In the genomic region with DNA sequence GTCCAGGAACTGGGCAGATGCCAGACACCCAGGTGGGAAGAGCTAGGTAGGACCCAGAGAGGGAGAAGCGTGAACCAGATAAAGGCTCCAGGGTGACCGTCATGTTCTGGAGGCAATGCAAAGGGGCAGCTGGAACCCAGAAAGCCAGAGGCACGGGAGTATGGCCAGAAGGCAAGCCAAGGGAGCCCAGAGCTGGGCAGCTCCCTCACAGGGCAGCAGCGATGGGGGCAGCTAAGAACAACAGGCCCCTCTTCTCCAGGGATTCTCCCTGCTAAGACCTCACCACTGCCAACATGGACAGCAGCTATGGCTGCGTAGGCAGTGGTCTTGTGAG, we compare ENCODE assay signal across 9 mouse cellular contexts. TPM values are rescaled to one million over a fixed set of nuclear protein-coding genes. Genes with fewer than 3 reads are reported as not detected.
DNase-seq lines count a peak whose midpoint lies in the region; ATAC-seq lines count a peak whose summit lies in the region.
"Had no signal": no experiment of that assay in that cellular context is flagged by ENCODE, and none has a peak within 500 bp of the region (broad histone marks: within the 10 kb centered on the region; RNA-seq: fewer than 3 reads in every experiment).

No protein-coding gene starts in this region.

- H3K27me3 ChIP-seq in kidney, embryonic 16.5 days (ENCODE audit: insufficient read depth, low read length), result no peaks in the 10 kb centered on the region
- 0 out of 2 replicates have a peak, but pooled peaks cover 4% of the 10 kb centered on the region for H3K27me3 ChIP-seq in embryonic facial prominence, embryonic 14.5 days (replicated peaks; ENCODE audit: control insufficient read depth, insufficient read depth, low read length)
- no peaks in the 10 kb centered on the region for H3K27me3 ChIP-seq in hindbrain, embryonic 15.5 days
- no peaks in the 10 kb centered on the region for H3K27me3 ChIP-seq in midbrain, embryonic 15.5 days (replicated peaks)

- peaks cover 10% of the 10 kb centered on the region; the same call in 1 of the 2 replicates for H3K36me3 ChIP-seq in kidney, embryonic 16.5 days (ENCODE audit: insufficient read depth, low read length)
- no peaks in the 10 kb centered on the region for H3K36me3 ChIP-seq in embryonic facial prominence, embryonic 14.5 days (ENCODE audit: control insufficient read depth, insufficient read depth, low read length)
- H3K36me3 ChIP-seq in hindbrain, embryonic 15.5 days, result peaks cover 23% of the 10 kb centered on the region
- peaks cover 11% of the 10 kb centered on the region; the same call in 1 of the 2 replicates for H3K36me3 ChIP-seq in midbrain, embryonic 15.5 days (replicated peaks)

- no peak overlapping the region; the same call in 1 of the 2 replicates for H3K4me3 ChIP-seq in kidney, embryonic 16.5 days (ENCODE audit: low read length)
- H3K4me3 ChIP-seq in embryonic facial prominence, embryonic 14.5 days (ENCODE audit: low read depth, low read length), result peak overlapping the region; percentile 30; the same call in 1 of the 2 replicates
- no peak overlapping the region for H3K4me3 ChIP-seq in hindbrain, embryonic 15.5 days
- H3K4me3 ChIP-seq in midbrain, embryonic 15.5 days, result no peak overlapping the region

- no peaks in the 10 kb centered on the region for H3K9me3 ChIP-seq in kidney, embryonic 16.5 days (ENCODE audit: low read length)
- no peaks in the 10 kb centered on the region for H3K9me3 ChIP-seq in embryonic facial prominence, embryonic 14.5 days (ENCODE audit: control insufficient read depth, low read length)
- no peaks in the 10 kb centered on the region for H3K9me3 ChIP-seq in hindbrain, embryonic 15.5 days
- H3K9me3 ChIP-seq in midbrain, embryonic 15.5 days, result no peaks in the 10 kb centered on the region

- 36% methylated on average over 5 of the region's 5 CpGs for WGBS in kidney, embryonic 16.5 days
- 42% methylated on average over 5 of the region's 5 CpGs for WGBS in embryonic facial prominence, embryonic 14.5 days
- 14% methylated on average over 5 of the region's 5 CpGs for WGBS in hindbrain, embryonic 15.5 days
- 30% methylated on average over 5 of the region's 5 CpGs for WGBS in midbrain, embryonic 15.5 days

- H3K4me2 ChIP-seq in kidney, embryonic 16.5 days (replicated peaks; ENCODE audit: low read depth, low read length), result peak overlapping the region; percentile 63
- peak overlapping the region; percentile 61 for H3K4me2 ChIP-seq in embryonic facial prominence, embryonic 14.5 days (ENCODE audit: low read depth, low read length)
- peak overlapping the region; percentile 55 for H3K4me2 ChIP-seq in hindbrain, embryonic 15.5 days
- peak overlapping the region; percentile 49; the same call in 1 of the 2 replicates for H3K4me2 ChIP-seq in midbrain, embryonic 15.5 days

- H3K4me1 ChIP-seq in kidney, embryonic 16.5 days (ENCODE audit: insufficient read depth, low read length), result peaks cover 23% of the 10 kb centered on the region
- H3K4me1 ChIP-seq in embryonic facial prominence, embryonic 14.5 days (ENCODE audit: control insufficient read depth, insufficient read depth, low read length), result peaks cover 13% of the 10 kb centered on the region
- peaks cover 33% of the 10 kb centered on the region for H3K4me1 ChIP-seq in hindbrain, embryonic 15.5 days (replicated peaks)
- H3K4me1 ChIP-seq in midbrain, embryonic 15.5 days, result peaks cover 25% of the 10 kb centered on the region

- H3K27ac ChIP-seq in kidney, embryonic 16.5 days (ENCODE audit: low read length), result peak overlapping the region; percentile 65
- H3K27ac ChIP-seq in embryonic facial prominence, embryonic 14.5 days (replicated peaks; ENCODE audit: low read depth, low read length), result no peak overlapping the region; the same call in 1 of the 2 replicates
- peak overlapping the region; percentile 73 for H3K27ac ChIP-seq in hindbrain, embryonic 15.5 days (replicated peaks)
- H3K27ac ChIP-seq in midbrain, embryonic 15.5 days, result peak overlapping the region; percentile 57

- H3K9ac ChIP-seq in kidney, embryonic 16.5 days (replicated peaks; ENCODE audit: low read length), result no peak overlapping the region
- H3K9ac ChIP-seq in embryonic facial prominence, embryonic 14.5 days (ENCODE audit: low read depth, low read length), result 0 out of 2 replicates have a peak overlapping the region, but pooled peaks have one; percentile 48
- H3K9ac ChIP-seq in hindbrain, embryonic 15.5 days, result no peak overlapping the region
- no peak overlapping the region for H3K9ac ChIP-seq in midbrain, embryonic 15.5 days

- peak; percentile 14 for ATAC-seq in kidney, embryonic 16.5 days (ENCODE audit: low FRiP score, low TSS enrichment)
- no peak for ATAC-seq in embryonic facial prominence, embryonic 14.5 days (ENCODE audit: low read depth)
- ATAC-seq in hindbrain, embryonic 15.5 days (ENCODE audit: low FRiP score, low read depth), result peak; percentile 28
- ATAC-seq in midbrain, embryonic 15.5 days (replicated peaks), result no peak; the same call in 1 of the 2 replicates

- no peak for DNase-seq in kidney, postnatal 4 days
- no peak for DNase-seq in embryonic facial prominence, embryonic 14.5 days (ENCODE audit: low spot score)
- no peak for DNase-seq in right cerebral cortex, postnatal 14 days
- DNase-seq in urinary bladder, postnatal 4 days (ENCODE audit: low spot score in 2 of 2), result no peak
- no peak for DNase-seq in urinary bladder, postnatal 10 days (ENCODE audit: low spot score)

RNA-seq across cellular contexts. Expression of gene Kcnh2, which starts 21.5 kb away (rescaled TPM):
- 5.9 and 6.5 TPM in 2 replicates for polyA plus RNA-seq in kidney, embryonic 16.5 days (2015; fragmentation: Nextera tagmentation; extraction: Ambion mirVana)
- 6.7 and 7.6 TPM in 2 replicates for polyA plus RNA-seq in embryonic facial prominence, embryonic 14.5 days (2014; fragmentation: Nextera tagmentation; extraction: Ambion mirVana)
- 13.0 and 17.9 TPM in 2 replicates for polyA plus RNA-seq in hindbrain, embryonic 15.5 days (2015; fragmentation: Nextera tagmentation; extraction: Ambion mirVana)
- 11.8 and 13.9 TPM in 2 replicates for polyA plus RNA-seq in midbrain, embryonic 15.5 days (2015; fragmentation: Nextera tagmentation; extraction: Ambion mirVana)
- polyA plus RNA-seq: liver, adult 2 months had no signal

RNA-seq across cellular contexts. Expression of gene Nos3, which starts 34.7 kb away (rescaled TPM):
- 19.7 and 20.3 TPM in 2 replicates for polyA plus RNA-seq in kidney, embryonic 16.5 days (2015; fragmentation: Nextera tagmentation; extraction: Ambion mirVana)
- 7.8 and 7.9 TPM in 2 replicates for polyA plus RNA-seq in embryonic facial prominence, embryonic 14.5 days (2014; fragmentation: Nextera tagmentation; extraction: Ambion mirVana)
- polyA plus RNA-seq in hindbrain, embryonic 15.5 days (2015; fragmentation: Nextera tagmentation; extraction: Ambion mirVana), result 9.6 and 10.7 TPM in 2 replicates
- polyA plus RNA-seq in midbrain, embryonic 15.5 days (2015; fragmentation: Nextera tagmentation; extraction: Ambion mirVana), result 10.9 and 11.9 TPM in 2 replicates

Comparison
In these comparisons a context has a peak if more than half of its experiments do, and no peak if none do; other contexts are left out.
1. ATAC-seq: peak in kidney, embryonic 16.5 days (single experiment) and hindbrain, embryonic 15.5 days (single experiment); none in embryonic facial prominence, embryonic 14.5 days (single experiment) and midbrain, embryonic 15.5 days (single experiment).
2. Peak in every context shown above with its lines, with median percentiles within 50 percentile points of each other: H3K4me2 ChIP-seq.